Mouse (Mus musculus): ENCODE results near the gene Pepd. TPM values are rescaled to one million over a fixed set of nuclear protein-coding genes. Genes with fewer than 3 reads are reported as not detected.

The Pepd gene
- polyA plus RNA-seq, 1 experiment, result 61.5 TPM

- DNase-seq, result no peak
Measured at GRCm38 (mm10) chr7:34925956-34926355, 13.8 kb downstream of the Pepd start.

GRCm38 (mm10) chr7:34929614-34930262 is 17.6 kb downstream of the Pepd start:
- TF ChIP-seq CTCF (IDR thresholded peaks at IDR 0.05; ENCODE audit: insufficient read depth, low read length) (no peak), POLR2A (IDR thresholded peaks at IDR 0.05; ENCODE audit: borderline replicate concordance, extremely low read depth, low read depth, low read length) (no peak)
- DNase-seq, result no peak
- H3K4me3 ChIP-seq (replicated peaks; ENCODE audit: extremely low read depth, low read depth, low read length), result no peak overlapping the region
- no peaks in the 10 kb centered on the region for H3K4me1 ChIP-seq (ENCODE audit: control insufficient read depth, insufficient read depth, low read length)
- WGBS, result 76% methylated on average over 8 of the region's 8 CpGs

More at GRCm38 (mm10) chr7:34925956-34926355, 13.8 kb downstream of the Pepd start:
- Histone ChIP-seq H3K4me1 (ENCODE audit: control insufficient read depth, insufficient read depth, low read length) (no peaks in the 10 kb centered on the region), H3K4me3 (replicated peaks; ENCODE audit: extremely low read depth, low read depth, low read length) (no peak overlapping the region)
- TF ChIP-seq POLR2A (IDR thresholded peaks at IDR 0.05; ENCODE audit: borderline replicate concordance, extremely low read depth, low read depth, low read length) (no peak), CTCF (IDR thresholded peaks at IDR 0.05; ENCODE audit: insufficient read depth, low read length) (no peak)
- WGBS, result 91% methylated on average over 7 of the region's 7 CpGs

DNA sequence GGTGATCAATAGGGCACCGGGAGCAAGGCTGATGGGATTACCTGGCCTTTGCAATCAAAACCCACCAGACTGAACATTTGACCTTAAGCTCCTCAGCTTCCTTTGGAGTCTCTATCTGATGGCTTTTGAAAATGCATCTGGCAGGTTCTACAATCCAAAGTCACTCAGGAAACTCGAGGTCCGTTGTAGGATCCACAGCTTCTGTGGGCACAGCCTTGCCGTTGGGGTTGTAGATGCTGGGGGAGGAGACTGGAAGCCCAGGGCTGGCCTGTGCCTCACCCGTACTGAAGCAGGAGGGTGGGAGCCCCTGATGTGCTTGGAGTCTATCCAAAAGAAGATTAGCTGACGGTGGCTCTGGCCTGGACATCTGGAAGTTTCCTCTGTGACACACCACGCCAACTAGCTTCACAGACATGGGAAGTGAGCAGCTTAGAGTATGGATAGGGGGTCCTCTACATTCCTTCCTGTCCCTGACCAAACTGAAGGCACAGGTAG is 18.1 kb downstream of the Pepd start:
- no peak for TF ChIP-seq CTCF (IDR thresholded peaks at IDR 0.05; ENCODE audit: insufficient read depth, low read length)
- no peak for TF ChIP-seq POLR2A (IDR thresholded peaks at IDR 0.05; ENCODE audit: borderline replicate concordance, extremely low read depth, low read depth, low read length)
- no peak for DNase-seq

GRCm38 (mm10) chr7:34932631-34933030 is 20.5 kb downstream of the Pepd start:
- Histone ChIP-seq H3K4me3 (replicated peaks; ENCODE audit: extremely low read depth, low read depth, low read length) (no peak overlapping the region), H3K4me1 (ENCODE audit: control insufficient read depth, insufficient read depth, low read length) (no peaks in the 10 kb centered on the region)
- DNase-seq, result no peak
- TF ChIP-seq POLR2A (IDR thresholded peaks at IDR 0.05; ENCODE audit: borderline replicate concordance, extremely low read depth, low read depth, low read length) (no peak), CTCF (IDR thresholded peaks at IDR 0.05; ENCODE audit: insufficient read depth, low read length) (no peak)
- WGBS, result 90% methylated on average over 8 of the region's 8 CpGs

More for the DNA sequence above, 18.1 kb downstream of the Pepd start:
- Histone ChIP-seq H3K4me3 (replicated peaks; ENCODE audit: extremely low read depth, low read depth, low read length) (no peak overlapping the region), H3K4me1 (ENCODE audit: control insufficient read depth, insufficient read depth, low read length) (no peaks in the 10 kb centered on the region)
- 65% methylated on average over 7 of the region's 7 CpGs for WGBS

GRCm38 (mm10) chr7:34933142-34933541 is 21.0 kb downstream of the Pepd start:
- no peak for TF ChIP-seq CTCF (IDR thresholded peaks at IDR 0.05; ENCODE audit: insufficient read depth, low read length)
- TF ChIP-seq POLR2A (IDR thresholded peaks at IDR 0.05; ENCODE audit: borderline replicate concordance, extremely low read depth, low read depth, low read length), result no peak
- no peaks in the 10 kb centered on the region for H3K4me1 ChIP-seq (ENCODE audit: control insufficient read depth, insufficient read depth, low read length)
- no peak overlapping the region for H3K4me3 ChIP-seq (replicated peaks; ENCODE audit: extremely low read depth, low read depth, low read length)
- 54% methylated on average over 3 of the region's 3 CpGs for WGBS
- no peak for DNase-seq

DNA sequence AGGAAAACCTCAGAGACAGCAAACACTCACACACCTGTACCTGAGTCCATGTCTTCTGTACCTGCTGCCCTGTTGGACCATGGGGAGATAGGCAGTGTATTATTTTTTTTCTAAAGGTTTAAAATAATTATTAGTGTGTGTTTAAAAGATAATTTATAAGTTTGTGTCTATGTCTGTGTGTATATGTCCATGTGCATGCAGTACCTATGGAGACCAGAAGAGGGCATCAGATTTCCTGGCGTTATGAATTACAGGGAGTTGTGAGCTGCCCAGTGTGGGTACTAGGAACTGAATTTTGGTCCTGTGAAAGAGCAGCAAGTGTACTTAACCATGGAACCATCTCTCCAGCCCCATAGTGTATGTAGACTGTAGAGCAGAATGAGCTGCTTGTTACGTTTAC is 24.2 kb downstream of the Pepd start:
- 92% methylated on average over 2 of the region's 2 CpGs for WGBS
- no peaks in the 10 kb centered on the region for H3K4me1 ChIP-seq (ENCODE audit: control insufficient read depth, insufficient read depth, low read length)
- TF ChIP-seq POLR2A (IDR thresholded peaks at IDR 0.05; ENCODE audit: borderline replicate concordance, extremely low read depth, low read depth, low read length) (no peak), CTCF (IDR thresholded peaks at IDR 0.05; ENCODE audit: insufficient read depth, low read length) (no peak)
- no peak overlapping the region for H3K4me3 ChIP-seq (replicated peaks; ENCODE audit: extremely low read depth, low read depth, low read length)
- no peak for DNase-seq

DNA sequence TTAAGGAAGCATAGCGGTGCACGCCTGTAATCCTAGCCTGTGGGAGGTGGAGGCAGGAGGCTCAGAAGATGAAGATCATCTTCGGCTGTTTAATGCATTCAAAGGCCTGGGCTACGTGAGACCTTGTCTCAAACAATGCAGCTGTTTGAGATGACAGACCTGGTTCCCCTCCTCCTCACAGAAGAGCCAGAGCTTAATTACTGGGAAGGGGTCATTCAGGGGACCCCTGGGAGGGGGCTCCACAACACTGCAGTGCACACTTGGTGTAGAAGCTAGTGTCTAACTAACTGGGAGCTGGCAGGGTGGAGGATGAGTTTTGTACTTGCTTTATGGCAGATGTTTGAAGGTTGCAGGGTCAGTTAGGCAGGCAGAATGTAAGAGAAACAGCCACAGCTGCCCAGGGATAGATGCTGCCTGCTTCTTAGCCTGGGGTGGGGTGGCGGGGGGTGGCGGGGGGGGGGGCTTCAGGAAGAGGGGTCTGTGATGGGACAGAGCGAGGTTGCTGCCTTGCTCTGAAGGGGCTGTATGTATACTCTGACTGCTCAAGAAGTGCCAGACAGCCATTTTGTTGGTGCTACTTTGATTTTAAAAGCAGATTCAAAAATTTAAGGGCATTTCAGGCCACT is 26.6 kb downstream of the Pepd start:
- no peaks in the 10 kb centered on the region for H3K4me1 ChIP-seq (ENCODE audit: control insufficient read depth, insufficient read depth, low read length)
- no peak for DNase-seq
- H3K4me3 ChIP-seq (replicated peaks; ENCODE audit: extremely low read depth, low read depth, low read length), result no peak overlapping the region
- 83% methylated on average over 7 of the region's 7 CpGs for WGBS
- TF ChIP-seq CTCF (IDR thresholded peaks at IDR 0.05; ENCODE audit: insufficient read depth, low read length), result no peak
- no peak for TF ChIP-seq POLR2A (IDR thresholded peaks at IDR 0.05; ENCODE audit: borderline replicate concordance, extremely low read depth, low read depth, low read length)

GRCm38 (mm10) chr7:34939262-34939951 is 27.2 kb downstream of the Pepd start:
- Histone ChIP-seq H3K4me1 (ENCODE audit: control insufficient read depth, insufficient read depth, low read length) (no peaks in the 10 kb centered on the region), H3K4me3 (replicated peaks; ENCODE audit: extremely low read depth, low read depth, low read length) (no peak overlapping the region)
- TF ChIP-seq CTCF (IDR thresholded peaks at IDR 0.05; ENCODE audit: insufficient read depth, low read length), result no peak
- no peak for TF ChIP-seq POLR2A (IDR thresholded peaks at IDR 0.05; ENCODE audit: borderline replicate concordance, extremely low read depth, low read depth, low read length)
- WGBS, result 69% methylated on average over 14 of the region's 14 CpGs
- DNase-seq, result no peak

DNA sequence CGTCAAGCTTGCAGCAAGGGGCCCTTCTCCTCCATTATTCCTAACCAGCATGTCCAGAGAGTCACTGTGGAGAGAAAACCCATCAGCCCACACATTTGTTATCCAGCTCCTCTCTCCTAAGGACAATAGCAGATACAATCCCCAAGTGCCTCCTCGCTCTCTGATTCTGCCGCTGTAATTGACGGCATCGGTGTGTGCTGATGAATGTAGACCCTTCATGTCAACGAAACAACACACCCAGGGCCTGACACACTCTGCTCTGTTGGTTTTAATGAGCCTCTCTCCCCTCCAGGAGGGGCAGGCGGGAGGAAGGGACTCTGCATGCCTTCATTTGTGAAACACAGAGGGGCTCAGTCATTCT is 27.8 kb downstream of the Pepd start:
- WGBS, result 86% methylated on average over 7 of the region's 7 CpGs
- TF ChIP-seq CTCF (IDR thresholded peaks at IDR 0.05; ENCODE audit: insufficient read depth, low read length), result no peak
- TF ChIP-seq POLR2A (IDR thresholded peaks at IDR 0.05; ENCODE audit: borderline replicate concordance, extremely low read depth, low read depth, low read length), result no peak

More for the DNA sequence above, 27.8 kb downstream of the Pepd start:
- H3K4me1 ChIP-seq (ENCODE audit: control insufficient read depth, insufficient read depth, low read length), result no peaks in the 10 kb centered on the region
- no peak for DNase-seq
- no peak overlapping the region for H3K4me3 ChIP-seq (replicated peaks; ENCODE audit: extremely low read depth, low read depth, low read length)
